Mouse (Mus musculus) testis, adult 2 months (tissue): Measurements from ENCODE around the gene Ankrd31. TPM values are rescaled to one million over a fixed set of nuclear protein-coding genes. Genes with fewer than 3 reads are reported as not detected.

Experiments used
- H3K27ac ChIP-seq: fragments of 200-500 bp; 2 replicates; pipeline ENCODE4 v1.5.1; 2012; ENCODE audit warnings: low read depth, low read length; ENCODE audit not compliant: control insufficient read depth, insufficient read depth
- H3K27me3 ChIP-seq: fragments of 200-500 bp; 2 replicates; pipeline ENCODE4 v1.6.1; 2012; ENCODE audit warnings: mild to moderate bottlenecking, low read length, moderate library complexity; ENCODE audit not compliant: control insufficient read depth, insufficient read depth
- H3K36me3 ChIP-seq: fragments of 200-500 bp; 2 replicates; pipeline ENCODE4 v1.6.1; 2012; ENCODE audit warnings: mild to moderate bottlenecking, low read length; ENCODE audit not compliant: control insufficient read depth, insufficient read depth
- H3K4me1 ChIP-seq: fragments of 200-500 bp; 2 replicates; pipeline ENCODE4 v1.6.1; 2012; ENCODE audit warnings: low read length; ENCODE audit not compliant: control insufficient read depth, insufficient read depth
- H3K4me3 ChIP-seq: fragments of 200-500 bp; 2 replicates; pipeline ENCODE4 v1.5.1; 2012; ENCODE audit warnings: low read depth, mild to moderate bottlenecking, low read length, moderate library complexity, mixed read lengths; ENCODE audit not compliant: control insufficient read depth
- CTCF ChIP-seq: fragments of 200-500 bp; IDR thresholded peaks from 2 replicates; pipeline ENCODE4 v1.5.1; 2012; ENCODE audit warnings: low read depth, mild to moderate bottlenecking, inconsistent platforms, low read length, moderate library complexity; ENCODE audit not compliant: control insufficient read depth, insufficient read depth, insufficient replicate concordance
- POLR2A ChIP-seq: fragments of 200-500 bp; IDR thresholded peaks from 2 replicates; pipeline ENCODE4 v1.6.1; 2012; ENCODE audit warnings: low read depth, mild to moderate bottlenecking, inconsistent platforms, low read length, moderate library complexity; ENCODE audit not compliant: control insufficient read depth
- polyA plus RNA-seq: library from polyadenylated mRNA; depleted of rRNA; stranded (reverse); fragments of >200 nt; gene quantifications from 2 replicates; pipeline ENCODE4 v1.2.3, GENCODE M21; 2012; rRNA removed

Ankrd31 gene
- polyA plus RNA-seq, 1 experiment: 4.6 TPM

DNA sequence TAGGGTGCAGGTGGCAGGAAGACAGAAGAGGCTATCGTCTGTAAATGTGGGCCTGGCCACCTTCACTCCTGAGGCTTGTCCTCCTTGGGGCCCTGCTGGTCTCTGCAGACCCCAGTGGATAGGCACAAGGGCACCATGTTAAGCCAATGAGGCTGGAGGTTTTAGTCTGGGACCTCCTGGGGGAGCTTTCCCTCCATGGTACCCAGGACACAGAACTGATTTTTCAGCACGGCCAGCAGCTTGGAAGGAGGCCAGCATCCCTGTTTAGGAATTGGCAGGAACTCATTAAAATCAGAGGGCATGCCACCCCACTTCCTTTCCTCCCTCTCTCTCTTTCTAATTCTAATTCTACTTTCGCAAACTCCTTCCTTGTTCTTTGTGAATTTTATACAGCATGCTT, 195.5 kb downstream of the Ankrd31 start:
- TF ChIP-seq POLR2A: no peak
- TF ChIP-seq CTCF: no peak
- Histone ChIP-seq H3K27ac (no peak overlapping the region), H3K4me3 (no peak overlapping the region), H3K27me3 (no peaks in the 10 kb centered on the region), H3K36me3 (no peaks in the 10 kb centered on the region), H3K4me1 (peaks cover 8% of the 10 kb centered on the region)

- no peak overlapping the region for H3K4me3 ChIP-seq
- H3K27me3 ChIP-seq: no peaks in the 10 kb centered on the region
- TF ChIP-seq CTCF (no peak), POLR2A (no peak)
- no peak overlapping the region for H3K27ac ChIP-seq
- H3K4me1 ChIP-seq: peaks cover 8% of the 10 kb centered on the region
- no peaks in the 10 kb centered on the region for H3K36me3 ChIP-seq
Measured at GRCm38 (mm10) chr13:96945748-96946147, 197.7 kb downstream of the Ankrd31 start.

DNA sequence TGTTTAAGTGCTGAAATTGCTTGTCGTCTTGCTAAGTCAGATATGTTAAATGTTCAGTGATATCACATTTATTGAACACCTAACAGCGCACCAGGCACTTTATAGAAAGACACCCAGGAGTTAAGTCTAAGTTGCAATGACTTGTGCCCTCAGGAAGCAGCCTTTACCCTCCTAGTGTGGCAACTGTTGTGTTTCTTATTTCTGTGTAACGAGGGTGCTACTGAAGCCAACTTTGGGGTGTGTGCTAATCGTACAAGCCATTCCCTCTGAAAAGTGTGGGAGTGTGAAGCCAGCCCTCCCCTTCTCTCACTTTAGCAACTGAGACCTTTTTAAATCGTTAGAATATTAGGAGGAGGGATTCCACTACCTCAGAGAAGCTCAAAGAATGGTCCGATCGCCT, 199.7 kb downstream of the Ankrd31 start:
- Histone ChIP-seq H3K27ac (peak overlapping the region; percentile 12; the same call in 1 of the 2 replicates), H3K36me3 (no peaks in the 10 kb centered on the region), H3K4me3 (no peak overlapping the region), H3K27me3 (no peaks in the 10 kb centered on the region), H3K4me1 (no peaks in the 10 kb centered on the region)
- TF ChIP-seq POLR2A: no peak
- TF ChIP-seq CTCF: no peak

DNA sequence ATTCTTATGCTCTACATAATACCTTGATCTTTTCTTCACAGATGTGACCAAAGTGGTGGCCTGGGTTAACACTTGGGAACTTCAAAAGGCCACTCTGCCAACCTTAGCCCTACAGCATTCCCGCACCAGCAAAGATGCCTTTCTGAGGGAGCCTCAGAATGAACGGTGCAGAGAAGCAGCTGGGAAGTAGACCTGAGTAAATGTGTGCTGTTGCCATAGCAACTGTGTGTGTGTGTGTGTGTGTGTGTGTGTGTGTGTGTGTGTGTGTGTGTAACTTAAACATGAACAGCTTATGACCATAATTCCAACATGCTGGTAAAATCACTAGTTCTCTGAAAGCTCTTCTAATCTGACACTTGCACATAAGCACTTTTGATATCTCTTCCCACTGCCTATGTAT, 203.8 kb downstream of the Ankrd31 start:
- Histone ChIP-seq H3K27me3 (no peaks in the 10 kb centered on the region), H3K4me1 (no peaks in the 10 kb centered on the region), H3K27ac (no peak overlapping the region)

GRCm38 (mm10) chr13:96956466-96956865, 208.4 kb downstream of the Ankrd31 start:
- H3K4me3 ChIP-seq: no peak overlapping the region
- no peaks in the 10 kb centered on the region for H3K27me3 ChIP-seq
- no peaks in the 10 kb centered on the region for H3K4me1 ChIP-seq
- H3K27ac ChIP-seq: no peak overlapping the region
- no peak for TF ChIP-seq POLR2A
- no peak for TF ChIP-seq CTCF
- no peaks in the 10 kb centered on the region for H3K36me3 ChIP-seq

More for the DNA sequence above, 203.8 kb downstream of the Ankrd31 start:
- no peak overlapping the region for H3K4me3 ChIP-seq
- H3K36me3 ChIP-seq: no peaks in the 10 kb centered on the region
- TF ChIP-seq POLR2A (no peak), CTCF (no peak)

Other genes starting within 250 kb of the Ankrd31 start
- gene Polk, start 205.7 kb upstream of the Ankrd31 start, polyA plus RNA-seq: 14.1 and 17.0 TPM in 2 replicates
- gene Col4a3bp, start 205.7 kb upstream of the Ankrd31 start, polyA plus RNA-seq: 53.9 and 59.6 TPM in 2 replicates
- gene Hmgcr, start 77.3 kb upstream of the Ankrd31 start, polyA plus RNA-seq: 59.9 and 67.3 TPM in 2 replicates
- gene Gcnt4, start 176.4 kb downstream of the Ankrd31 start, polyA plus RNA-seq: 0.90 and 1.4 TPM in 2 replicates